Mouse (Mus musculus): ENCODE measurements at regions not wholly inside any gene's neighbourhood (a gene's known extent, or its start where the extent isn't known, plus 50 kb on each side); places are given as distances from the start of the nearest gene placed in this dataset.
"Not testable (repeated sequence)": the region's sequence is repeated elsewhere in the genome, so short reads cannot be mapped to it uniquely, and the experiment has no call there.

DNA sequence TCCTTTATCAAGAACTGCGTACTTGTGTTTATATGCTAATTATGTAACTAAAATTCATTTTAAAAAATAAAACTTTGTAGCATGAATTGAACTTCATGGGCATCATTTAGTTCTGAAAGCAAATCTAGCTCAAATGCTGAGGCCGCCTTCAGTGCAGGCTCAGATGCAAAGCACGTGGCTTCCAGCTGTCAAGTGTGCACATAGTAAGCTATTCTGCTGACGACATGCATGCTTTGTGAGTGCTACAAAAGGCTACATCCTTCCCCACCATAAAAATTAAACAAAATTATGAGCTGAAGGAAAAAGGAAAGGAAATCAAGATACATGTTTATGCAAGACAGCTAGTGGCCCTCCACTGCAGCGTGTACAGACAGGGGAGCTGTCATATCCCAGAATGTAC lies 276.0 kb upstream of the Vstm2a start:
- peak; percentile 12 to 24 for DNase-seq (ENCODE audit: low spot score in 2 of 2)

DNA sequence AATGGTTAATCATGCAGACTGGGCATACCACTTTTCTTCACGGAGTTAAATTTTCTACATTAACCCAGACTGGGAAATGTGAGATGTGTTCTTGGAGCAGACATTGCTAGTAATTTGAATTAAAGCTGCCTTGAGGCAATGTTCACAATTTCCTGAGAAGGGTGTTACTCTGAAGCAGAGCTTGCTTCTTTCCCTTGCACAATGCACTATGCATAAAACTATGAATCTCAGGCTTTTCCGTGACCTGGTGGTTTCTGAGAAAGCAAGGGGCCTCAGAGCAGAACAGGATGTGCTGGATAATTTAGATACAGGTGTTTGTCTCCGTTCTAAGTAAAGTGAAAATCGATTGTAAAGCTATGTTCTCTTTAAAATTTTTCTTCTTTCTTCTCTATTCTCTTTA lies 273.0 kb upstream of the Vstm2a start:
- no peak for DNase-seq (ENCODE audit: low spot score in 2 of 2)

DNA sequence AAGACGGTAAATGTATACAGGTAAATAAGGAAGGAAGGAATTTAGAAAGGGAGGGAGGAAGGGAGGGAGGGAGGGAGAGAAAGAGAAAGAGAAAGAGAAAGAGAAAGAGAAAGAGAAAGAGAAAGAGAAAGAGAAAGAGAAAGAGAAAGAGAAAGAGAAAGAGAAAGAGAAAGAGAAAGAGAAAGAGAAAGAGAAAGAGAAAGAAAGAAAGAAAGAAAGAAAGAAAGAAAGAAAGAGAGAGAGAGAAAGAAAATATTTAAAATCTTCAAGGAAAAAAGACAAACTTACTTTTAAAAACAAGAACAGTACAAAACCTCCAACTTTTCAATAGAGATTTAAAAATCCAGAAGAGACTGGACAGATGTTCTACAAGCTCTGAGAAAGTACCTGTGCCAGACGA lies 261.1 kb upstream of the Vstm2a start:
- not testable (repeated sequence) for DNase-seq (ENCODE audit: low spot score in 2 of 2)

DNA sequence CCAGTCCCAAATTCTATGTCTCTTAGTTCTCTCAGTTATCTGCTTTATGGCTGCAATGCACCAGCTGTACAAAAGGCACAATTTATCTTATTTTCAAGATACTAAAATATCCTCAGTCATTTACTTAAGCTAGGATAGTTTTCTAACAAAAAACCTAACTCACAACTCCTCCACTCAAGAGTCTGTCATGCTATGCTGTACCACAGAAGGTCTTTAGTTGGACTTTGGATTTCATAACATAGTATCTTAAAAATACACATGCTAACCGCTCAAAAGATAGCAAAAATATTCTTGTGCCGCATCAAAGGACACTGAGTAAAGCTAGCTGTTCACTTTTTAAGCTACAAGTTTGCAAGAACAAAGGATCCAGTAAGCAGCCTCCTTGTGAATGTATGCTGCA lies 255.6 kb upstream of the Vstm2a start:
- no peak for DNase-seq (ENCODE audit: low spot score in 2 of 2)
